Mouse (Mus musculus) spleen, postnatal 36 days (tissue): ENCODE measurements around the gene Rptor.

ENCODE experiments used
- DNase-seq, 2 experiments: peaks; one replicate each; pipeline ENCODE4 v3.0.0; 2022; ENCODE audit warnings: low spot score in 2 of 2, mixed read lengths in 1 of 2

Gene Rptor

DNA sequence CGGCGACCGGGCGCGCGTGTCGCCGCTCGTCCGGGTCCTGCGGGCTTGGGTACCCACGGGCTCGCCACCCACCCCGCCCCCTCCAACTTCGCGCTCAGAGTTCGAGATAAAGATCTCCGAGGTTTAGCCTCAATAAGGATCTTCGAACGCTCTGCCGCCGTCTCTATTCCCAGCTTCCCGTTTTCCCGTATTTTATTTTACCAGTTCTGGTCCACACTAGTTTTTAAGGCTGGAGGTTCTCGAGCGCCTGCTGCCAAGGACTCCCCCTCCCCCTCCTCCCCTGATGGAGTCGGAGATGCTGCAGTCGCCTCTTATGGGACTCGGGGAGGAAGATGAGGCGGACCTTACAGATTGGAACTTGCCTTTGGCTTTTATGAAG is 811 bp downstream of the Rptor start:
- DNase-seq: no peak

GRCm38 (mm10) chr11:119607464-119607863 is 4.8 kb downstream of the Rptor start:
- DNase-seq: no peak

DNA sequence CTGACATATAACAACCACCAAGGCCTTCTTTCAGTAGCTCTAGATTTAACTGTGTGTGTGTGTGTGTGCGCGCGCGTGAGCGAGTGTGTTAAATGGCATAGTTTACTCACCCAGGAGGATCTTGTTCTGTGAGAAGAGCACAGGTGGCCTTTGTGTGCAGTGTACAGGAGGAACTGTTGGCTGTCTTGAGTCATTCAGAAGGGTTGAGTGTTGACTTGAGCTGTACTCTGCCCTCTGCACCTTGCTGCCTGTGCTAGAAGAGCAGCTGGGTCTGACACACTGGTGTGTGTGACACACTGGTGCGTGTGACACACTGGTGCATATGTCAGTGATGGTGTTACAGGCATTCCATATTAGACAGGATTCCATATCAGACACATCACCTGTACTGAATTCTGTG is 8.8 kb downstream of the Rptor start:
- no peak for DNase-seq

DNA sequence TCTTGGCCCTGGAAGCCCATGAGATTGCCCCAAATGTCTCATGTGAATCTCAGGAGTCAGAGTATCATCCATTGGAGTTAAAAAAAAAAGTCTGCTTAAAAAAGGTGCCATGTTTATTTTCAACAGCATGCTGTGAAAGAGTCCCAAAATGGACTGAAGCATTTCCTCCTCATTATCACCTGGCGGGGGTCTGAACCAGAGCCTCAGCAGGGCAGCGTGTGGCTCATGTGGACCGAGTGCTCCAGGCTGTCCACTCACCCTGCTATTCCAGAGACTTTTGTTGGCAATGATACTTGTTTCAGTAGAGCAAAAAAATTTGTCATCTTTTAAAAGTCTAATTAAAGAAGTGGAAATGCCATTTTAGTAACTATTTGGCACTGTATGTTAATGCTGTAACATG is 9.5 kb downstream of the Rptor start:
- no peak for DNase-seq

DNA sequence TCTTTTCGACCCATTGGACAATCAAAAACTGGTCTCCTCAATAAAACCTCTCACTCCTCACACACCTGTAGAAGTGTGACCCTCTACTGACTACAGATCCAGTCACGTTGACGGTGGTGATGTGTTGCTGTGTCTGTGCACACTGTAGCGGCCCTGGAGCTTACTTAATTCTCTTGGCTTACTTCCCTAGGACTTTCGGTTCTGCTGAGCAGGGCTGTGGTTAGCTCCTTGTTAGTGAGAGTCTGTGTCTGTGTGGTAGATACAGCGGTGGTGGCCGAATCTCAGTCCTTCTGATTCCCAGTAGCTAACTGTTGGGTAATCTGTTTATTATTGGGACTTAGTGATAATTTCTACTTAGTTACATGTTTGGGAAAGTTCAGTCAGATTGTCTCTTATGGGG is 12.4 kb downstream of the Rptor start:
- no peak for DNase-seq

DNA sequence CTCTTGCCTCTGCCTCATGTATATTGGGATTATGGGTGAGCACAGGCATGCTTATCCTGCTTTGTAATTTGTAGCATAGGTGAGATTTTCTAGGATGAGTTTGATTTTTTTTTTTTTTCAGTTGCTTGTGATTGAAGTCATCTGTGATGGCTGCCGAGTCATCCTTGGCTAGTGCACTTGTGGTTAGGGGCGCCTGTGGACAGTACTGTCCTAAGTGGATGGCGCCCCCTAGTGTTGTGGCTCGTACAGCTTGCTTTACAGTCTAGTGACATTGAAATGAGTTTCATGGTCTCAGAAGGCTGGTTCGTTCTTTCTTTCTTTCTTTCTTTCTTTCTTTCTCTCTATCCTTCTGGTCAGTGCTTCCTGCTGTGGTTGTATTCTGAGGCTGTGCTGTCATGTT is 16.1 kb downstream of the Rptor start:
- DNase-seq: peak in 1 of 2 experiments; percentile 25

DNA sequence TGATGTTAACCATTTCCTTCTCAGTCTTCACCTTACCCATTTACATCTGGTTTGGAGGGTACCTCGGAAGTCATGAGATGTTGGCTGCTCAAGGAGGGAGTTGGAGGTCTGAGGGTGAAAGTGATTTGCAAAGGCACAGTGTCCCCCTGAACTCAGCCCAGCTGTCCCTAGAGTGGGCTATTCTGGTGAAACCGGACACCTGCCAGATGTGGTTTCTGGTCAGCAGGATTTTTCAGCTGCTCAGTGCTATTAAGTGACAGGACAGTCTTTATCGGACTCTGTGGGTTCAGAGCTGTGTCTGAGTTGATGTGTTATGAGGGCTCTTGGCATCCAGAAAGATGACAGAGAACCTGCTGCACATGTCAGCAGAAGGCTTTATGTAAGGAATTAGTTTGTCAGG is 18.6 kb downstream of the Rptor start:
- DNase-seq: no peak

DNA sequence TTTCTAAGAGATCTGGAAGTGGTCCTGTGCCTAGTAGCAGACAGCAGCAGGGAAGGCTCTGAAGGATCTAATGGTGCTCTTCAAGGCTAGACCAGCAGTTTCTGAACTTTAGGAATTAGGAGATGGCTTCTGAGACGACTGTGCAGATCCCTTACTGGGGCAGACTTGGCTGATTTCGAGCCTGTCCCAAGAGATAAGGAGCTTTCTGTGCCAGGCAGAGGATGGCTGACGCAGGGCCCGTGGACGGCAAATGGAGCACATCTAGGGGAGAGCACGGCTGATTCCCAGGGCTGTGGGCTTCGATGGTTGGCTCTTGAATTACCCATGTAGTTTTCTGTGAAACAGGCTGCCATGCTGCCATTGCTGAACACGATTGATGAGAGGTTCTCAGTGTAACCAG is 21.1 kb downstream of the Rptor start:
- DNase-seq: no peak

DNA sequence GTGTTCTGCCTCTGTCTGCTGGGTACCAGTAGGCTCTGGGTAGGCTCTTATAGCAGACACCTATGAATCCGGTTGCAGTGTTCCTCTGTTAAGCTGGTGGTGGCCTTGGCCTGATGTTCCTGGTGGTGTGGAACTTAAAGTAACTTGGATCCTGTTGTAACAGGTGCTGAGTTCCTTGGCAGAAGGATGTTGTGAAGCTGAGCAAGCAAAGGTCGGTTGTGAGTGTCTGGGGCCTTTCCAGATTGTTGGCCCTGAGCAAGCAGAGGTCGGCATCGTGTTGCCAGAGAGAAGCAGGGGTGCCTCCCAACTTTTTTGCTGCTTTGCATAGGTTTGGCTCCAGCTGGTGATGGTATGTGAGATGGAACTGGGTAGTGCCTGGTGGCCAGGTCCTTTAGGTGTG is 21.7 kb downstream of the Rptor start:
- no peak for DNase-seq

GRCm38 (mm10) chr11:119624955-119625354 is 22.2 kb downstream of the Rptor start:
- no peak for DNase-seq

DNA sequence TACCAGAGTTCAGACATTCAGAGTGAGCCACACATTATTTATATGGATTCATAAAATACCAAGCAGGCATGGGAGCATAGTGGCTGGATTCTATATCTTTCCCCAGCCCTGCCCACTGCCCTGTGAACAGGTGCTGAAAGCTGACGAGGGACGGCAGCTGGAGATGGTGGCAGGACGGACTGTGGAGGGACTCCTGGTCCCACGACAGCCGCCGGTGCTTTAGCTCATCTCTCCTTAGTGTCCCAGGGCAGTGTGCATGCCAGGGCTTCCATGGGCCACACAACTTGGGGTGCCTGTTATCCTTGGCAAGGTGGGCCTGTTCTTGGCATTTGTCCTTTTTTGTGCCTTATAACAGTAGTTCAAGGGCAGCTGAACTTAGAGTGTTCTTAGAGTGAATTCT is 22.8 kb downstream of the Rptor start:
- DNase-seq: no peak

DNA sequence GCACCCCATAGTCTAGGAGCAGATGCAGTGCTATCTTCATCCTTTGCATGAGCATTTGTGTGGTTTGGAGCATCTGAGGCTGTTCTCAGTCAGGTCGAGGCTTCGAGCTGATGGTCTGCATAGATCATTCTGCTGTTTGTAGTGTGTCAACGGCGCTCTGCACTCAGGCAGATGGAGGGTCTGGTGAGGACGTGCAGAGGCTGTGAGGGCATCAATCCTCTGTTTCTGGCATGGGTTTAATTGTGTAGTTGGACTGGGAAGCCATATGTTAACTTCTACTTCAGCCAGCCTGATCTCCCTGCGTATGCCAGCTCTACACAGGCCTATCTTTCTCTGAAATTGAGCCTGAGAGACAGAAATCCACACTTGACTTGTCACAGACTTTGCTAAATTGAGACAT is 23.2 kb downstream of the Rptor start:
- DNase-seq: no peak

- DNase-seq: no peak
Observed at GRCm38 (mm10) chr11:119627243-119627642, 24.5 kb downstream of the Rptor start.

DNA sequence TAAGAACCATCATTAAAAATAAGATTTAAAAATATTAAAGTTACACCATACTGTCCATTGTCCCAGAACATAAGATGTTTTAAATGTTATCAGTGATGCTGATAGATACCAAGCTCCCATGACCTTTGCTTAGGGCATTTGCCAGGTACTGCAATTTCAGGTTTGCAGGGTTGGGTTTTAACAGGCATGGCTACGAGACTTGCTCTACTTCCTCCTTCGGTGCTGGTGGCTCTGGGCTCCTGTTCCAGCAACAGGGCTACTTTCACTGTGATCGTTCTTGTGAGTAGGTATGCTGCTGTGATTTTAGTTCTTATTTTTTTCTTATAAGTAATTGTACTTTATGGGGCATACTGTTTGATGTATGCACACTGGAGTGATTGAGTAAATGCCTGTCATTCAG is 26.4 kb downstream of the Rptor start:
- DNase-seq: no peak

- no peak for DNase-seq
Observed at GRCm38 (mm10) chr11:119630329-119630728, 27.6 kb downstream of the Rptor start.

DNA sequence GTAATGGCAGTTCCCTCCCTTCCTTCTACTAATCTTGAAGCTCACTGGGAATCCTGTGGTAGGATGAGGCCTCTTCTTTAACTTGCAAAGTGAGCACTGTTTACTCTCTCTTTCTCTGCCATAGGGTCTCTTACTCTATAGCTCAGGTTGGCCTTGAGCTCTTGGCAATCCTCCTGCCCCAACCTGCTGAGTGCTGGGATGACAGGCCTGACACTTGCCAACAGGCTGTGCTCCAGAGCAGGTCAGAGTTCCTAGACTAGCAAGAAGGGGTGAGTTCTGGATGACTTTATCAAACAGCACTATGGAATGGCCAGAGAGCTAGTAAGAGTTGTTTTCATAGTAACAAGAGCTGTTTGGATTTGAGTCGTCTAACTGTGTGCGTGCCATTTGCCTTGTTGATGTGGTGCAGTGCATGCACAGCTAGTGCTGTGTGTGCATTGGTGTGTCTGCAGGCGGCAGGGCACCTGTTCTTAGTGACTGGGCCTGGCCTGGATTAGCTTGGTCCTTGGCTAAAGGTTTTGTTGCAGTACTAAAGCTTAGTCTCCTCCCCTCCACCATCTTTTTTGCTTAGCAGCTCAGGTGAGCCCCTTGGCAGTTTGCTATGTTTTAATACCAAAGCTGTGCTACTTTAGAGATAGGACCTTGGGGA is 28.6 kb downstream of the Rptor start:
- DNase-seq: no peak

DNA sequence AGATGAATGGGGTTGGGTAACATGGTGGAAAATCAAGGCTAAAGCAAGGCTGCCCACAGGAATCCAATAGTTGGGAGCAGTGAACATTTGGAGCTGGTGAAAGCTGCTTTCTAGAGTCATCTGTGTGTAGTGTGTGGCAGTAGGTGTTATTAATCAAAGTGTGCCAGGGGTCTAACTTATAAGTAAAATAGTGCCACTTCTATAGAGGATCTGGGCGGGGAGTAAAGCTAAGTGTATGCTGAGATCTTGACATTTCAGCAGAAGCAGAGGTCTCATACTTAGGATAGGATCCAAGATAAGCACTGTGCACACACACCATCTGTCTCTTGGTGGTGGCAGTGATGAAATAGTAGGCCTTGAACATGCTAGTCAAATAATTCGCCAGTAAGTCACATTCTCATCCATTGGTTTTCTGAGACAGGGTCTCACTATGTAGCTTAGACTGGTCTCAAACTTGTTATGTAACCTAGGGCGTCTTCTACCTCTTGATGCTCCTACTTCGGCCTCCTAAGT is 33.7 kb downstream of the Rptor start:
- no peak for DNase-seq

DNA sequence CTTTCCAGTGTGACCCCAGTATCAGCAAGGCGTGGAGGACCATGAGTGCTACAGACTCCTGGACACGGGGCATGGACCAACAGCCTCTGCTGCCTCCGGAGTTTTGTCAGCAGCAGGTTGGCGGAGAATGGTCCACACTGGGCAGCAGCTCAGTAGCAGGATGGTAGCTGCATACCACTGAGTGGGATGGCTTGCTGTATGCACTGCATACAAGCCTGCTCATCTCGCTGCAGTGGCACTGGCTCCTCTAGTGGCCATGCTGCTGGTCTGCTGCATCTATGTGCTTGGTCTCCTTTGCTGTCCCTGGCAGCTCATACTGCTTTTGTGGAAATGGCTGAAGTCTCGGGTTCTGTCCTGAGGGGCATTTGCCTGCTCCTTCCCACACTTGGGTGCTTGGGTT is 34.8 kb downstream of the Rptor start:
- DNase-seq: no peak

GRCm38 (mm10) chr11:119640491-119640890 is 37.8 kb downstream of the Rptor start:
- no peak for DNase-seq

DNA sequence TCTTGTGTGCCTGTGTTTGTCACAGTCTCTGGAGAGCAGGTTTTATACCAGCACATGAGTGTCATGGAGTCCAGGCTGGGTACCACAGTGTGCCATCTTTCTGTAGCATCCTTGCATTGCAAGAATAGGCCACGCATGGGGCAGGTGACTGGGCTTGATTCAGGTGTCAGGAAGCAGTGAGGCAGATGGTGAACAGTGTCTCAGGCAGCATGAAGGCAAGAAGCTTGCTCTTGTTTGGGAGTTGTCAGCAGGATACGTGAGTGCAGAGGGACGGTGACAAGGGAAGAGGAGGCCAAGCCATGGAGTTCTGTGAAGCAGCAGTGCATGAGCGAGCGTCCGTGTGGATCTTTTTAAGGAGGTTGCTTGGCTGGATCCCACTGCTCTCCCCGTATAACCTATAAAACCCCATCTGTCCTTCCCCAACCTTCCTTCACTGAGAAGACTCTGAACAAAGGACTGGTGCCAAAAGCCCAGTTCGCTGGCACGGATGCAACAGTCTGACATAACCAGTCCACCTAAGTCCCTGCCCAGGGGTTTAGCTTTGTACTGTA is 39.2 kb downstream of the Rptor start:
- no peak for DNase-seq

GRCm38 (mm10) chr11:119643347-119643746 is 40.6 kb downstream of the Rptor start:
- no peak for DNase-seq

- no peak for DNase-seq
Observed at GRCm38 (mm10) chr11:119644140-119644539, 41.4 kb downstream of the Rptor start.

- no peak for DNase-seq
Observed at GRCm38 (mm10) chr11:119644612-119645379, 42.1 kb downstream of the Rptor start.
